Mouse (Mus musculus) neural tube, embryonic 13.5 days (tissue): ENCODE results near the gene Edil3. TPM values are rescaled to one million over a fixed set of nuclear protein-coding genes. Genes with fewer than 3 reads are reported as not detected.

Experiments
- ATAC-seq: fragments of 200-750 bp; cut with Nextera tagmentation; 2 replicates; pipeline ENCODE4 v1.8.0; 2017; ENCODE audit warnings: low read depth, mild to moderate bottlenecking, moderate TSS enrichment, moderate library complexity
- H3K27ac ChIP-seq: fragments of 300-500 bp; sonication (generic); replicated peaks from 2 replicates; pipeline ENCODE4 v1.5.1; 2015; ENCODE audit warnings: moderate library complexity, mild to moderate bottlenecking, inconsistent platforms
- H3K27me3 ChIP-seq: fragments of 300-500 bp; sonication (generic); 2 replicates; pipeline ENCODE4 v1.6.1; 2015; ENCODE audit warnings: mild to moderate bottlenecking, inconsistent platforms
- H3K36me3 ChIP-seq: fragments of 300-500 bp; sonication (generic); 2 replicates; pipeline ENCODE4 v1.6.1; 2015; ENCODE audit warnings: mild to moderate bottlenecking, inconsistent platforms
- H3K4me1 ChIP-seq: fragments of 300-500 bp; sonication (generic); replicated peaks from 2 replicates; pipeline ENCODE4 v1.6.1; 2015; ENCODE audit warnings: inconsistent platforms
- H3K4me2 ChIP-seq: fragments of 300-500 bp; sonication (generic); 2 replicates; pipeline ENCODE4 v1.6.1; 2015; ENCODE audit warnings: inconsistent platforms, mild to moderate bottlenecking, moderate library complexity
- H3K4me3 ChIP-seq: fragments of 300-500 bp; sonication (generic); 2 replicates; pipeline ENCODE4 v1.5.1; 2015; ENCODE audit warnings: mild to moderate bottlenecking, inconsistent platforms
- H3K9ac ChIP-seq: fragments of 300-500 bp; sonication (generic); 2 replicates; pipeline ENCODE4 v1.6.1; 2015; ENCODE audit warnings: moderate library complexity, mild to moderate bottlenecking, inconsistent platforms
- H3K9me3 ChIP-seq: fragments of 300-500 bp; sonication (generic); 2 replicates; pipeline ENCODE4 v1.6.1; 2016; ENCODE audit warnings: inconsistent platforms
- WGBS: fragments of 180-500 bp; shearing (Covaris S2); methylation state at CpG from one replicate; pipeline ENCODE4 v1.1.7; 2015; 5-methylcytosine and 5-hydroxymethylcytosine counted together
- polyA plus RNA-seq: library from polyadenylated mRNA; unstranded; fragments of >200 nt; fragmentation: Nextera tagmentation; extraction: Ambion mirVana; gene quantifications from 2 replicates; pipeline ENCODE4 v1.2.1, GENCODE M21; 2015

The Edil3 gene
- polyA plus RNA-seq: 61.0 and 63.7 TPM in 2 replicates

- Histone ChIP-seq H3K36me3 (no peaks in the 10 kb centered on the region), H3K4me1 (peaks cover 29% of the 10 kb centered on the region), H3K9me3 (no peaks in the 10 kb centered on the region), H3K4me2 (peak within 1 kb of the TSS; percentile 94), H3K4me3 (peak within 1 kb of the TSS; percentile 80), H3K9ac (peak within 1 kb of the TSS; percentile 94), H3K27me3 (no peaks in the 10 kb centered on the region), H3K27ac (peak within 1 kb of the TSS; percentile 89)
- WGBS: under 1% methylated on average over 60 of the region's 60 CpGs
- peak; percentile 89 for ATAC-seq
Measured at GRCm38 (mm10) chr13:88821440-88822331, at the start of gene Edil3. Gene Edil3, plus strand, starts transcription at chr13:88821472.

- Histone ChIP-seq H3K36me3 (no peaks in the 10 kb centered on the region), H3K9ac (no peak overlapping the region), H3K4me2 (no peak overlapping the region), H3K27ac (no peak overlapping the region), H3K4me1 (no peaks in the 10 kb centered on the region), H3K4me3 (no peak overlapping the region), H3K27me3 (no peaks in the 10 kb centered on the region), H3K9me3 (no peaks in the 10 kb centered on the region)
- WGBS: 88% methylated on average over 1 of the region's 1 CpGs
- no peak for ATAC-seq
Measured at GRCm38 (mm10) chr13:88799186-88799585, 22.1 kb upstream of the Edil3 start.

GRCm38 (mm10) chr13:88801006-88801405 lies 20.3 kb upstream of the Edil3 start:
- no peak overlapping the region for H3K4me2 ChIP-seq
- H3K4me1 ChIP-seq: no peaks in the 10 kb centered on the region
- H3K27me3 ChIP-seq: no peaks in the 10 kb centered on the region
- 91% methylated on average over 1 of the region's 1 CpGs for WGBS
- H3K9ac ChIP-seq: no peak overlapping the region
- H3K9me3 ChIP-seq: no peaks in the 10 kb centered on the region
- H3K36me3 ChIP-seq: no peaks in the 10 kb centered on the region
- no peak overlapping the region for H3K4me3 ChIP-seq
- ATAC-seq: no peak
- no peak overlapping the region for H3K27ac ChIP-seq

- H3K9me3 ChIP-seq: no peaks in the 10 kb centered on the region
- ATAC-seq: no peak
- H3K4me1 ChIP-seq: no peaks in the 10 kb centered on the region
- no peak overlapping the region for H3K27ac ChIP-seq
- no peak overlapping the region for H3K4me3 ChIP-seq
- H3K9ac ChIP-seq: no peak overlapping the region
- H3K27me3 ChIP-seq: no peaks in the 10 kb centered on the region
- H3K4me2 ChIP-seq: no peak overlapping the region
- WGBS: 73% methylated on average over 1 of the region's 1 CpGs
- H3K36me3 ChIP-seq: no peaks in the 10 kb centered on the region
Measured at GRCm38 (mm10) chr13:88805838-88806237, 15.4 kb upstream of the Edil3 start.

GRCm38 (mm10) chr13:88806269-88806668 lies 15.0 kb upstream of the Edil3 start:
- WGBS: 96% methylated on average over 3 of the region's 3 CpGs
- no peak overlapping the region for H3K4me2 ChIP-seq
- H3K9me3 ChIP-seq: no peaks in the 10 kb centered on the region
- H3K4me3 ChIP-seq: no peak overlapping the region
- H3K9ac ChIP-seq: no peak overlapping the region
- no peak for ATAC-seq
- H3K27ac ChIP-seq: no peak overlapping the region
- no peaks in the 10 kb centered on the region for H3K4me1 ChIP-seq
- no peaks in the 10 kb centered on the region for H3K27me3 ChIP-seq
- no peaks in the 10 kb centered on the region for H3K36me3 ChIP-seq

GRCm38 (mm10) chr13:88810097-88810496 lies 11.2 kb upstream of the Edil3 start:
- WGBS: 94% methylated on average over 1 of the region's 1 CpGs
- Histone ChIP-seq H3K36me3 (no peaks in the 10 kb centered on the region), H3K9me3 (no peaks in the 10 kb centered on the region), H3K4me1 (no peaks in the 10 kb centered on the region), H3K27me3 (no peaks in the 10 kb centered on the region), H3K4me3 (no peak overlapping the region), H3K27ac (no peak overlapping the region), H3K9ac (no peak overlapping the region), H3K4me2 (no peak overlapping the region)
- ATAC-seq: no peak

- Histone ChIP-seq H3K4me3 (peak overlapping the region; percentile 80), H3K27me3 (no peaks in the 10 kb centered on the region), H3K27ac (peak overlapping the region; percentile 89; the same call in 1 of the 2 replicates), H3K4me1 (peaks cover 29% of the 10 kb centered on the region), H3K9me3 (no peaks in the 10 kb centered on the region), H3K9ac (peak overlapping the region; percentile 94), H3K4me2 (peak overlapping the region; percentile 94), H3K36me3 (no peaks in the 10 kb centered on the region)
- peak; percentile 33 for ATAC-seq
- 20% methylated on average over 5 of the region's 5 CpGs for WGBS
Measured at GRCm38 (mm10) chr13:88820686-88821308, 475 bp upstream of the Edil3 start.

GRCm38 (mm10) chr13:88822332-88822895 lies 1.1 kb downstream of the Edil3 start:
- ATAC-seq: peak; percentile 9; the same call in 1 of the 2 replicates
- no peaks in the 10 kb centered on the region for H3K36me3 ChIP-seq

GRCm38 (mm10) chr13:88822976-88823521 lies 1.8 kb downstream of the Edil3 start:
- Histone ChIP-seq H3K27ac (peak overlapping the region; percentile 89), H3K9ac (peak overlapping the region; percentile 94), H3K27me3 (no peaks in the 10 kb centered on the region), H3K4me2 (peak overlapping the region; percentile 94), H3K36me3 (no peaks in the 10 kb centered on the region), H3K4me3 (peak overlapping the region; percentile 80), H3K9me3 (no peaks in the 10 kb centered on the region), H3K4me1 (peaks cover 29% of the 10 kb centered on the region)
- 10% methylated on average over 10 of the region's 10 CpGs for WGBS
- ATAC-seq: 0 out of 2 replicates have a peak, but pooled peaks have one; percentile 19

More at GRCm38 (mm10) chr13:88822332-88822895, 1.1 kb downstream of the Edil3 start:
- Histone ChIP-seq H3K27ac (peak overlapping the region; percentile 89), H3K9ac (peak overlapping the region; percentile 94), H3K4me2 (peak overlapping the region; percentile 94), H3K4me1 (peaks cover 29% of the 10 kb centered on the region), H3K27me3 (no peaks in the 10 kb centered on the region), H3K9me3 (no peaks in the 10 kb centered on the region), H3K4me3 (peak overlapping the region; percentile 80)
- 5% methylated on average over 10 of the region's 10 CpGs for WGBS

- peak overlapping the region; percentile 89 for H3K27ac ChIP-seq
- H3K4me2 ChIP-seq: peak overlapping the region; percentile 94
- H3K9me3 ChIP-seq: no peaks in the 10 kb centered on the region
- peak; percentile 44 for ATAC-seq
- H3K27me3 ChIP-seq: no peaks in the 10 kb centered on the region
- WGBS: under 1% methylated on average over 25 of the region's 25 CpGs
- H3K4me3 ChIP-seq: peak overlapping the region; percentile 80
- H3K36me3 ChIP-seq: no peaks in the 10 kb centered on the region
- peak overlapping the region; percentile 94 for H3K9ac ChIP-seq
- peaks cover 29% of the 10 kb centered on the region for H3K4me1 ChIP-seq
Measured at GRCm38 (mm10) chr13:88823522-88824419, 2.5 kb downstream of the Edil3 start.

GRCm38 (mm10) chr13:88824441-88824840 lies 3.2 kb downstream of the Edil3 start:
- Histone ChIP-seq H3K27me3 (no peaks in the 10 kb centered on the region), H3K4me2 (peak overlapping the region; percentile 94), H3K4me1 (peaks cover 29% of the 10 kb centered on the region), H3K9ac (peak overlapping the region; percentile 94; the same call in 1 of the 2 replicates), H3K9me3 (no peaks in the 10 kb centered on the region), H3K4me3 (peak overlapping the region; percentile 80), H3K27ac (no peak overlapping the region), H3K36me3 (no peaks in the 10 kb centered on the region)
- 12% methylated on average over 4 of the region's 4 CpGs for WGBS
- ATAC-seq: no peak
